Mouse (Mus musculus): Measurements from ENCODE around the gene Serpinb6a. TPM values are rescaled to one million over a fixed set of nuclear protein-coding genes. Genes with fewer than 3 reads are reported as not detected.

The Serpinb6a gene
- polyA plus RNA-seq, 1 experiment from 2014 or later = 71.8 TPM

DNA sequence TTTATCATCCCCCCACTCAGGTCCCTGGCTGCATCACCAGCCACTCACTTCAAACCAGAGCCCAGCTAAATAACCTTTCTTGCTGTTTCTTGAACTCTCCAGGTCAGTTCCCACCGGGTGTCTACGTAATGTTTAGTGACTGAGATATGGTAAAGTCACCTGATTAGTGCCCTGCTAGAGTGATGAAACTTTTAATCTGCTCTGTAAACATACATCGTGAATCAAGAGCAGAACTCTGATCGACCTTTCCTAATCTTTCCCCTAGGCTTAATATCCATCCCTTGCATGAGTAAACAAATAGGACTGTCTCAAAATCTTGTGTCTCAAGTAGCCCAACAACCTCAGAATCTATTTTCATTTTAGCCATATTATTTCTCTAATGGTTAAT, 36.6 kb downstream of the Serpinb6a start:
- no peak overlapping the region for H3K9ac ChIP-seq
- ATAC-seq (ENCODE audit: insufficient number of reproducible peaks, low FRiP score, low TSS enrichment, low read depth) = no peak
- no peak overlapping the region for H3K27ac ChIP-seq
- H3K4me3 ChIP-seq = 0 out of 2 replicates have a peak overlapping the region, but pooled peaks have one; percentile 58
- H3K36me3 ChIP-seq = no peaks in the 10 kb centered on the region
- H3K9me3 ChIP-seq = no peaks in the 10 kb centered on the region
- H3K4me2 ChIP-seq = no peak overlapping the region
- H3K27me3 ChIP-seq = no peaks in the 10 kb centered on the region
- peaks cover 5% of the 10 kb centered on the region; the same call in 1 of the 2 replicates for H3K4me1 ChIP-seq
- WGBS = 73% methylated on average over 4 of the region's 4 CpGs

DNA sequence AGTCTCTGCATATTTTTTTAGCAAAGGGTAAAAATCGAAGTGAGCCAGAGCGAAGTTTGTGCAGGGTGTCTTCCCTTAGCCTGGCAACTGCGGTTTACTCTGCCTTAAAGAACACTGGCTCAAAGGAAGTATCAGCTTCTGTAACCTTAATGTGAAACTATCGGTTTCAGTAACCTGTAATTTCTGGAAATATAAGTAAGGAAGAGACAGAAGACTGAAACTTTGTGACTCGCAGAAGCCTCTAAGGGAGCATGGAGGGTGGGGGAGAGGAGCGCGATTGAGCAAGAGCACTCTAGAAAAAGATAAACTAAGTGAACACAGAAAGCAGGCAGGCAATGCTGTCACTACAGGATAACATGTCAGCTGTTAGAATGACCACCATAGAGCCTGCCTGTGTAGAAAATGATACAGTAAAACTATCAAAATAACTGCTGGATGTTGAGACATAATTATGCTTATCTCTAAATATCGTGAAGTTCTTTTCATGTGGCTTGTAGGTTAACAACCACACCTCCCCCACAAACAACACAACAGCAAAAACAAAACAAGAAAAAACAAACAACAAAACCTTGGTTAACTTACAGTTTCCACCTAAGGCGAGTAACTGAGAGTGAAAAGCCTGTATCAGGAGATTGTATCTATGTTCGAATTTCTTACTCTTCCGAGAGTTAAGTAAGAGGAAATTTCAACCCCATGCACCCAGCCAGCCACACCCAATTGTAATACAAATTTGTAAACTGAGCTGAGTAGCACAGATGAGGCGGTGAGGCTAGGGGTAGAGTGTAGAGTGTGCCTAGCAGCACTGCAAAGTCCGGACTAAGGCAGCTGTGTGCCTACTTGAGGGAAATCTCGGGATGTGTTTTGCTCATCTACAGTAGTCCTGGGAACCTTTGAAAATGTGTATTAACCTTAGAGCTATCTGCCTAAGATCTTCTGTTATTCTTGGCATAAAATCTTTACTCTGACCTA, 37.3 kb downstream of the Serpinb6a start:
- peak overlapping the region; percentile 60 for H3K9ac ChIP-seq
- H3K4me2 ChIP-seq = peak overlapping the region; percentile 68
- peak overlapping the region; percentile 91 for H3K27ac ChIP-seq
- no peaks in the 10 kb centered on the region for H3K36me3 ChIP-seq
- H3K4me1 ChIP-seq = peaks cover 5% of the 10 kb centered on the region; the same call in 1 of the 2 replicates
- no peak for ATAC-seq (ENCODE audit: insufficient number of reproducible peaks, low FRiP score, low TSS enrichment, low read depth)
- WGBS = 19% methylated on average over 14 of the region's 14 CpGs
- H3K27me3 ChIP-seq = no peaks in the 10 kb centered on the region
- H3K4me3 ChIP-seq = peak overlapping the region; percentile 58
- H3K9me3 ChIP-seq = no peaks in the 10 kb centered on the region

DNA sequence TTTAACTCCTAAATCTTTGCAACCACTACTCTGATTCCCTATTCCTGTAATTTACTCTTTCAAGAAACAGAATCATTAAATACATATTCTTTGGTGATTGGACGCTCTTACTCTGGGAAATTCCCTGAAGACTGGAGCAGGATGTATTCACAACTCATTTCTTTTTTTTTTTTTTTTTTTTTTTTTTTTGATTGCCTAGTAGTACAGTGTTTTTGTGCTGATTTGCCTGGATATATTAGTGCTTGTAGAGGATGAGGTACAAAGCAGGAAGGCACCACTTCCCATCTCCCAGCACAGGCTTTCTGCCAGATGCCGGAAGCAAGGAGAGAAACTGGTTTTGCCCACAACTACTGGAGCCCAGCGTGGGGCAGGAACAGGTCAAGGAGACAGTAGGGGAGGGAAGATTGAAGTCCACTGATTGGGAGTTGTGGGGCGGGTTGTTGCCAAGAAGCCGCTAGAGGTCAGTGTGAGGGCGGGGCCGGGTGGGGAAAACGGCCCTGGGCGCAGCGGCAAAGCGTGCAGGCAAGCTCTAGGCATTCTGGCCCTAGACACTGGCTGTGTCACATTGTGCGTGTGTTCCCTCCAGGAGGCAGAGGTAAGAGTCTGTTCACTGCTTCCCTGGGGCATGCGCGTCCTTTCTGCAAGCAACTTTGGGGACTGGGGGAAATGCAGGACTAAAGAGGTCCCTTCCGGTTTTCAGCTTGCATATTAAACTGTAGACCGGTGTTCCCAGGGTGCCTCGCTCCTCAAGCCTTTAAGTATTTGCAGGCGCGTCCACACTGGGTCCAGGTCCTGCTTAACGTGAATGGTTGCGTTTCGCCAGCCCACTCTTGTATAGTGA, 38.2 kb downstream of the Serpinb6a start, which contains the start of gene Nqo2:
TSS of gene Nqo2 (plus strand) at position 482 of the 841 bp plus-strand sequence.
- ATAC-seq (ENCODE audit: insufficient number of reproducible peaks, low FRiP score, low TSS enrichment, low read depth) = peak; percentile 75; the same call in 1 of the 2 replicates

DNA sequence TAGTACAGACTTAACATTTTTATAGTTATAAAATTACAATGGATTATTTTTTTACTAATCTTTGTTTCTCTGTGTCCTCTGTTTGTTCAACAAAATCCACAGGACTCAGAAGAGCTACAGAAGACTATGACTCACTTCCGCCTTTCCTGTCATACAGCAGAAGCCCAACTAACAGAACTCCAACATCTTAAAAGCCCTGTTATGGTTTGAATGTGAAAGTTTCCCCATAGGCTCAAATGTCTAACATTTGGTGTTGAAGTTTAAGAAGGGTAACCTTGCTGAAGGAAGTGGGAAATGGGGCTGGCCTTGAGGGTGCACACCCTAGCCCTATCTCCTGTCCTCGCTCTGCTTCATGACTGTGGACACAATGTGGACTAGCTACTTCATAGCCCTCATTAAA, 42.8 kb downstream of the Serpinb6a start:
- no peak overlapping the region for H3K4me3 ChIP-seq
- H3K4me2 ChIP-seq = no peak overlapping the region
- no peak overlapping the region for H3K27ac ChIP-seq
- no peaks in the 10 kb centered on the region for H3K36me3 ChIP-seq
- H3K9me3 ChIP-seq = no peaks in the 10 kb centered on the region
- H3K4me1 ChIP-seq = no peaks in the 10 kb centered on the region
- 92% methylated on average over 2 of the region's 2 CpGs for WGBS
- no peak for ATAC-seq (ENCODE audit: insufficient number of reproducible peaks, low FRiP score, low TSS enrichment, low read depth)
- H3K27me3 ChIP-seq = no peaks in the 10 kb centered on the region
- no peak overlapping the region for H3K9ac ChIP-seq

More for the DNA sequence above, 38.2 kb downstream of the Serpinb6a start, which contains the start of gene Nqo2:
- Histone ChIP-seq H3K9me3 (no peaks in the 10 kb centered on the region), H3K4me3 (peak within 1 kb of the TSS; percentile 58), H3K9ac (peak within 1 kb of the TSS; percentile 60), H3K4me1 (peaks cover 5% of the 10 kb centered on the region; the same call in 1 of the 2 replicates), H3K27me3 (no peaks in the 10 kb centered on the region), H3K27ac (peak within 1 kb of the TSS; percentile 91), H3K36me3 (no peaks in the 10 kb centered on the region), H3K4me2 (peak within 1 kb of the TSS; percentile 68)
- 3% methylated on average over 22 of the region's 22 CpGs for WGBS

DNA sequence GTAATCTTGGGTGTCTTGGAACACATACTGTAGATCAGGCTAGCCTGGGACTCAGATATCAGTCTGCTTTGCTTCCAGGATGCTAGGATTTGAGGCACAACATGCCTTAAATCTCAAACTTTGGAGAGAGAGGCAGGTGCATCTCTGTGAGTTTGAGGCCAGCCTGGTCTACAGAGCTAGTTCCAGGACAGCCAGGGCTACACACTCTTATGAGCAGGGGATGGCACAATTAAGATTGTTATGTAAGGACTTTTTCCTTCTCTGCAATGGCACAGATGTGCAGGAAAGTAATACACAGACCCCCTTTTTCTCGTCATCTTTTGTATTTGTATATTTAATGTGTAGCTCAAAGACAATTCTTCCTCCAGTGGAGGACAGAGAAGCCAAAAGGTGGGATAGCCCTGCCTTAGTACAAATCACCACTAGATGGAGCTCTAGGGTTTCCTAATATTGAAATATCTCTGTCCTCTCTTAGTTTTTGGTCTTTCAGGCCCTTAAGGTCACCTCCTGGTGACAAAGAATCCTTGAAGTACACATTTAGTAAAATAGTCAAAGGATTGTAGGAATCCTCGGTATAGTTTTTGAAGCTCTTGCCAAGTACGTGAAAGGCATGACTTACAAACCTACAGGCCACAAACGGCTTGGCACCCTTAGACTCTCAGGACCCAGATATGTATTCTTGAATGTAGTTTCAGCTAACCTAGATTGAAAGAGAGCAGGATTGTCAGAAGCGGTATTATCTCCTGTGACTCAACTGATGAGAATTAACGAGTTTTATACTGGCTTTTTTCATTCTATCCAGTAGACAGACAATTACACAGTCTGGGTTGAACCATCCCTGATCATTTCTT, 45.8 kb downstream of the Serpinb6a start:
- H3K36me3 ChIP-seq = no peaks in the 10 kb centered on the region
- no peaks in the 10 kb centered on the region for H3K4me1 ChIP-seq
- H3K4me3 ChIP-seq = no peak overlapping the region
- WGBS = 40% methylated on average over 6 of the region's 6 CpGs
- no peaks in the 10 kb centered on the region for H3K27me3 ChIP-seq
- H3K27ac ChIP-seq = no peak overlapping the region
- H3K9ac ChIP-seq = no peak overlapping the region
- H3K4me2 ChIP-seq = no peak overlapping the region
- no peaks in the 10 kb centered on the region for H3K9me3 ChIP-seq
- ATAC-seq (ENCODE audit: insufficient number of reproducible peaks, low FRiP score, low TSS enrichment, low read depth) = no peak

DNA sequence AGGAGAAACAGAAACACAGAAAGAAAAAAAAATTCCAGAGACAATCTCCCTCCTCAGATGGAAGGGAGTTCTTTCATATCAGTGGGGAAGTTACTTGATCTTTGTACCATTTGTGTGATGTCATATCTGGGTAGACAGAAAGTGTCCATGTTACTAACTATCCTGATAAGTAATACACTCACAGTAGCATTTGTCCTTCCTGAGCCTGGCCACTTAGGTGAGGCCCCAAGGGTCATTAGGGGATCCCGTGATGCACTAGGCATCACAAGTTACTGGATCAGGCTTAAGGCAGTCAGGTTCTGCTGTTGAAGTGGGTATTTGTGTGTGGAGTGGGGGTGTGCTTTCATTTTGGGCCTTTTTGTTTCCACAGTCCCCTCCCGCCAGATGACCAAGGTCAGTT, 49.6 kb downstream of the Serpinb6a start:
- no peaks in the 10 kb centered on the region for H3K36me3 ChIP-seq

DNA sequence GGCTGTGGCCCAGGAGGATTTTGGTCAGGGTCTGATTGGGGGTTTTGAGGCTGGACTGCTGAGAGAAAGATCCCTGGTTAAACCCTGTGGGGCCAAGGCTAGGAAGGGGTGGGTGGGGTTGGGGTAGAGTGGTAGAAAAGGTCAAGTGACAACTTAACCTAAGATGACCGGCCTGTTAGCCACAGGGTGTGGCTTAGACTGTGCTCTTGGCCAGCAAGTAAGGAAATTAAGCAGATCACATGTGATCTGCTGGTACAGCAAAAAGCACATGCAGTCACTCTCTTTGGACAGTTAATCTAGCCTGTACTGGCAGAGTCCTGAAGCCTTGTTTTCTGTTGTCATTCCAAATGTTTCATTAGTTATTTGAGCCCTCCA, 50.5 kb downstream of the Serpinb6a start:
- H3K36me3 ChIP-seq = no peaks in the 10 kb centered on the region
- no peaks in the 10 kb centered on the region for H3K27me3 ChIP-seq
- no peaks in the 10 kb centered on the region for H3K9me3 ChIP-seq
- no peak overlapping the region for H3K4me2 ChIP-seq
- 61% methylated on average over 1 of the region's 1 CpGs for WGBS
- H3K4me1 ChIP-seq = no peaks in the 10 kb centered on the region
- H3K4me3 ChIP-seq = no peak overlapping the region
- no peak overlapping the region for H3K27ac ChIP-seq
- no peak for ATAC-seq (ENCODE audit: insufficient number of reproducible peaks, low FRiP score, low TSS enrichment, low read depth)
- no peak overlapping the region for H3K9ac ChIP-seq

More for the DNA sequence above, 49.6 kb downstream of the Serpinb6a start:
- H3K9me3 ChIP-seq = no peaks in the 10 kb centered on the region
- no peak overlapping the region for H3K4me2 ChIP-seq
- WGBS = 84% methylated on average over 2 of the region's 2 CpGs
- no peaks in the 10 kb centered on the region for H3K4me1 ChIP-seq
- ATAC-seq (ENCODE audit: insufficient number of reproducible peaks, low FRiP score, low TSS enrichment, low read depth) = no peak
- H3K27me3 ChIP-seq = no peaks in the 10 kb centered on the region
- no peak overlapping the region for H3K27ac ChIP-seq
- H3K4me3 ChIP-seq = no peak overlapping the region
- no peak overlapping the region for H3K9ac ChIP-seq

DNA sequence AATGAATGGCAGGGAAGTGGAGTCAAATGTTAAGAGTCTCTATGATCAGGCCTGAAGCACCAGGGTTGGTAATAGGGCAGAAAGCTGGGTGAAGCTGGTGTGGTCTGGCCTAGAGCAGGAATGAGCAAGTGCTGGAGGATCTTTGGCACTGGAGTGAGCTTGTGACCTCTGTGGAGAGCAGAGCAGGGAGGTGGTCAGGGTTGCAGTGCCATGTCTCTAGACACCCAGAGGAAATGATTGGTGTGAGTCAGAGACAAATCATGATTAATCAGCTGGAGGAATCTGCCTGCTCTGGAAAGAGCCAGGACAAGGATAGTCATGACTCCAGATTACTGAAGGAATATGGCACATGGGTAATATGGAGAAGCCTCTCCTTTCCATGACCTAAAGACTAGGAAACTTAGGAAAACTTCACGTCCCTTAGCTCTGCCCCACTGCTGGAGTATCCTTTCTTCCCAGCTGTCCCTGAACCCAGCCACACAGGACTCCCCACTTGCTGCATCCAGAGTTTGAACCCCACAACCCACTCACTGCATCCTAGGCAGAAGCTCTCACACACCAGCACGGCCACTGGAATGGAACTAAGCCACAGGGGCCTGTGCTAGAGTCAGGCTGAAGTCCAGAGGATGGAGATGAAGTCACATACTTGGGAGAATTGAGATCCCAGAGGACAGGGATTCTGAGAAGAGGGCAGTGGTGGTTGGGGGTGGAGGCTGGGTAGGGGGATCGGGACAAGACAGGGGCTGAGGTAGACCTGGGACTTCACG, 51.1 kb downstream of the Serpinb6a start:
- ATAC-seq (ENCODE audit: insufficient number of reproducible peaks, low FRiP score, low TSS enrichment, low read depth) = no peak
- H3K27ac ChIP-seq = no peak overlapping the region
- 85% methylated on average over 4 of the region's 4 CpGs for WGBS
- no peaks in the 10 kb centered on the region for H3K36me3 ChIP-seq
- no peaks in the 10 kb centered on the region for H3K27me3 ChIP-seq
- no peak overlapping the region for H3K9ac ChIP-seq
- no peak overlapping the region for H3K4me2 ChIP-seq
- no peaks in the 10 kb centered on the region for H3K4me1 ChIP-seq
- H3K9me3 ChIP-seq = no peaks in the 10 kb centered on the region
- no peak overlapping the region for H3K4me3 ChIP-seq

DNA sequence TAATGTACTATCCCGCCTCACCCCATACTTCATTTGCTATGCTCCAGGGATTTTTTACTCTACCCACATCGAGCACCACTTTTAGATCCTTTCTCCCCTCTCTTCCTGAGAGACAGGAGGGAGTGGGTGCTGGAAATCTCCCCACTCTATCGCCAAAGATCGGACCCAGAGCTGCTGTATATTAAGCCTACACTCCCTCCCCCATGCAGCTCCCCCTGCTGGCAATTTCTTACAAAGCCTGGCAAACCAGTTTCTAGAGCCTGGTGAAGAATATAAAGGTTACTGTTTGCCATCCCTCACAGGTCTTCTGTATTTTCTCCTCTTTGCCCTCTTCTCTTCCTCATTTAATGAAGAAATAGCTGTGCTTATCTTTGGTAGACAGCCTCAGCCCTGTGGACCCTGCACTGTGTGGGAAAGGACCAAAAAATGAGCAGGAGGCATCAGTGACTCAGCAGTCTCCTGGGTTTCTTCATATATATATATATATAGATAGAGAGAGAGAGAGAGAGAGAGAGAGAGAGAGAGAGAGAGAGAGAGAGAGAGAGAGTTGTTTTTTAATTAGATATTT, 60.3 kb downstream of the Serpinb6a start:
- H3K4me1 ChIP-seq = no peaks in the 10 kb centered on the region
- 49% methylated on average over 4 of the region's 4 CpGs for WGBS

DNA sequence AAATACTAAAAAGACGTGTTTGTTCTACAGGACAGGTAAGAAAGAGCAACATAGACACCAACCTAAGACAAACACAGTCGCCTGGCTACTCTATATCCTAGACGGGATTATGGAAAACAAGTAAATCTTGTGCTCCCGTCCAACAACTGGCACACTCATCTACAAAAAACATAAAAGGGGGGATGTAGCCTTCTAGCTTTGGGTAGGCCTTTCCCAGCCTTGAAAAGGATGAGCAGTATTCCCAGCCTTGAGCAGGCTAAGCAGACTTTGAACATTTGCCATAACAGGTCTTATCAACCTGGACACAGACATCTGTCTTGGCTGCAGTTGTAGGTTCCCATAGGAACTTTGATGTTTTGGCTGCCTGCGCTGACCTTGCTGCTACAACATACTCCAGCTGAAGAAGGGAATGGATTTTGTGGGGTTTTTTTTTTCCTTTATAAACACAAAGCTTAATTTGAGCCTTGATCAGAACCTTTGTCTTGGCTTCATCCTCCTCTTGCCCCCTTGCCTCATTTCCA, 61.2 kb downstream of the Serpinb6a start:
- WGBS = 84% methylated on average over 5 of the region's 5 CpGs

More for the DNA sequence above, 60.3 kb downstream of the Serpinb6a start:
- Histone ChIP-seq H3K4me3 (no peak overlapping the region), H3K4me2 (no peak overlapping the region), H3K9me3 (no peaks in the 10 kb centered on the region), H3K36me3 (no peaks in the 10 kb centered on the region), H3K27me3 (no peaks in the 10 kb centered on the region), H3K27ac (no peak overlapping the region), H3K9ac (no peak overlapping the region)
- ATAC-seq (ENCODE audit: insufficient number of reproducible peaks, low FRiP score, low TSS enrichment, low read depth) = no peak

More for the DNA sequence above, 61.2 kb downstream of the Serpinb6a start:
- Histone ChIP-seq H3K27ac (no peak overlapping the region), H3K36me3 (no peaks in the 10 kb centered on the region), H3K27me3 (no peaks in the 10 kb centered on the region), H3K4me3 (no peak overlapping the region), H3K4me2 (no peak overlapping the region), H3K4me1 (0 out of 2 replicates have a peak, but pooled peaks cover under 1% of the 10 kb centered on the region), H3K9me3 (no peaks in the 10 kb centered on the region), H3K9ac (no peak overlapping the region)
- ATAC-seq (ENCODE audit: insufficient number of reproducible peaks, low FRiP score, low TSS enrichment, low read depth) = no peak

Data from limb, embryonic 15.5 days (tissue).